Mouse (Mus musculus) cortical plate, adult 2 months (tissue): ENCODE data around the gene Ska3. TPM values are rescaled to one million over a fixed set of nuclear protein-coding genes. Genes with fewer than 3 reads are reported as not detected.
"Not testable (repeated sequence)": the region's sequence is repeated elsewhere in the genome, so short reads cannot be mapped to it uniquely, and the experiment has no call there.

Experiments
- H3K27ac ChIP-seq: fragments of 200-500 bp; 2 replicates; pipeline ENCODE4 v1.5.1; 2012; ENCODE audit warnings: low read length, control low read depth, inconsistent platforms; ENCODE audit not compliant: insufficient read depth
- H3K4me1 ChIP-seq: fragments of 200-500 bp; 2 replicates; pipeline ENCODE4 v1.6.1; 2011; ENCODE audit warnings: low read length; ENCODE audit not compliant: control insufficient read depth, insufficient read depth
- H3K4me3 ChIP-seq: fragments of 200-500 bp; 2 replicates; pipeline ENCODE4 v1.5.1; 2011; ENCODE audit warnings: mild to moderate bottlenecking, low read length, control low read depth; ENCODE audit not compliant: insufficient read depth
- CTCF ChIP-seq: fragments of 200-500 bp; IDR thresholded peaks from 2 replicates; pipeline ENCODE4 v1.5.1; 2011; ENCODE audit warnings: mild to moderate bottlenecking, control low read depth, low read length; ENCODE audit not compliant: insufficient read depth; ENCODE audit errors: extremely low read depth
- POLR2A ChIP-seq: fragments of 200-500 bp; IDR thresholded peaks from 2 replicates; pipeline ENCODE4 v1.6.1; 2011; ENCODE audit warnings: mild to moderate bottlenecking, low read length, control low read depth; ENCODE audit not compliant: insufficient read depth; ENCODE audit errors: extremely low read depth
- polyA plus RNA-seq: library from polyadenylated mRNA; depleted of rRNA; stranded (reverse); fragments of >200 nt; gene quantifications from 2 replicates; pipeline ENCODE4 v1.2.3, GENCODE M21; 2012

Gene Ska3
- polyA plus RNA-seq, 1 experiment, result 0.67 TPM

GRCm38 (mm10) chr14:57848646-57849045, 22.7 kb upstream of the Ska3 start:
- TF ChIP-seq CTCF (no peak), POLR2A (no peak)
- no peaks in the 10 kb centered on the region for H3K4me1 ChIP-seq

GRCm38 (mm10) chr14:57848061-57848460, 22.1 kb upstream of the Ska3 start:
- H3K4me3 ChIP-seq, H3K4me1 ChIP-seq, H3K27ac ChIP-seq: not testable (repeated sequence)

More at GRCm38 (mm10) chr14:57848646-57849045, 22.7 kb upstream of the Ska3 start:
- Histone ChIP-seq H3K4me3 (no peak overlapping the region), H3K27ac (no peak overlapping the region)

GRCm38 (mm10) chr14:57844535-57844934, 18.6 kb upstream of the Ska3 start:
- Histone ChIP-seq H3K27ac (no peak overlapping the region), H3K4me1 (no peaks in the 10 kb centered on the region), H3K4me3 (no peak overlapping the region)
- no peak for TF ChIP-seq POLR2A

- Histone ChIP-seq H3K4me3 (no peak overlapping the region), H3K4me1 (no peaks in the 10 kb centered on the region), H3K27ac (no peak overlapping the region)
- TF ChIP-seq POLR2A (no peak), CTCF (no peak)
Observed at GRCm38 (mm10) chr14:57835157-57835556, 9.2 kb upstream of the Ska3 start.

- no peaks in the 10 kb centered on the region for H3K4me1 ChIP-seq
- no peak overlapping the region for H3K4me3 ChIP-seq
- no peak for TF ChIP-seq CTCF
- no peak for TF ChIP-seq POLR2A
- no peak overlapping the region for H3K27ac ChIP-seq
Observed at GRCm38 (mm10) chr14:57833526-57833925, 7.5 kb upstream of the Ska3 start.

- H3K4me3 ChIP-seq, result peak overlapping the region; percentile 47; the same call in 1 of the 2 replicates
- TF ChIP-seq CTCF (no peak), POLR2A (no peak)
- H3K27ac ChIP-seq, result no peak overlapping the region
- peaks cover 3% of the 10 kb centered on the region; the same call in 1 of the 2 replicates for H3K4me1 ChIP-seq
Observed at GRCm38 (mm10) chr14:57827284-57827683, 1.3 kb upstream of the Ska3 start.

GRCm38 (mm10) chr14:57820839-57821238, 5.1 kb downstream of the Ska3 start:
- Histone ChIP-seq H3K27ac (no peak overlapping the region), H3K4me1 (no peaks in the 10 kb centered on the region), H3K4me3 (no peak overlapping the region)
- TF ChIP-seq CTCF, result no peak
- TF ChIP-seq POLR2A, result no peak

DNA sequence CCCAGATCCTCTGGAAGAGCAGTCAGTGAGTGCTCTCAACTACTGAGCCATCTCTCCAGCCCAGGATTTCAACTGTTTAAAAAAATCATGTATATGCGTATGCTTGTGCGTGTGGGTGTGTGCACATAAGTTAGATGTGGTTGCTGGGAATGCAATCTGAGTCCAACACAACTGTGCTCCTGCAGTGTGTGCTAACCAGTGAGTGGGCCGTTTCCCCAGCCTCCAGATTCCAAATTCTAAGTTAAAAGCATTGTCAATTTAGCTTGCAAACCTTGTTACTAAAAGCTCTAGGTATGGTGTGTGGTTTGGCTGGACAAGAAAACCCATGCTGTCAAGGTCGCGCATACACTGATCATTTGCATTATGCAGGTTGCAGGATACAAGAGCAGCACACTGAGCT, 14.1 kb downstream of the Ska3 start:
- TF ChIP-seq POLR2A, result no peak
- no peak for TF ChIP-seq CTCF
- no peaks in the 10 kb centered on the region for H3K4me1 ChIP-seq
- H3K27ac ChIP-seq, result no peak overlapping the region
- H3K4me3 ChIP-seq, result no peak overlapping the region

- TF ChIP-seq POLR2A, result no peak
- no peaks in the 10 kb centered on the region for H3K4me1 ChIP-seq
- no peak overlapping the region for H3K27ac ChIP-seq
- H3K4me3 ChIP-seq, result no peak overlapping the region
Observed at GRCm38 (mm10) chr14:57810886-57811285, 15.1 kb downstream of the Ska3 start.

- Histone ChIP-seq H3K4me1 (no peaks in the 10 kb centered on the region), H3K27ac (no peak overlapping the region), H3K4me3 (no peak overlapping the region)
- TF ChIP-seq CTCF, result peak; percentile 42; the same call in 1 of the 2 replicates
- TF ChIP-seq POLR2A, result no peak
Observed at GRCm38 (mm10) chr14:57808558-57808957, 17.4 kb downstream of the Ska3 start.

DNA sequence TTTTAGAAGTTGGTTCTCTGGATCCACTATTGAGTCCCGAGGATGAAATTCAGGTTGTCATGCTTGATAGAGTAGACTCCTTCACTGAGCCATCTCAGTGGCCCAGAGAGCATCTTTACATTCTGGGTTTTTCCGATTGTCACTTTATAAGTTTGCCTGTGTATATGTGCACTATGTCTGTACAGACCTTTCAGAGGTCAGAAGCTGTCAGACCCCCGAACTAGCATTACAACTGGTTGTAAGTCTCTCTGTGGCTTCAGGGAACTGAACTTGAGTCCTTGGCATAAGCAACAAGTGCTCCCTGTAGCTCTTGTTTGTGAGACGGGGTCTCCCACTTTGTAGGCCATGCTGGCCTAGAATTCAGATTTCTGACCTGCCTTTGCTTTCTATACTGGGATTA, 22.3 kb downstream of the Ska3 start:
- TF ChIP-seq CTCF, result no peak
- TF ChIP-seq POLR2A, result no peak
- Histone ChIP-seq H3K27ac (no peak overlapping the region), H3K4me1 (peaks cover 6% of the 10 kb centered on the region), H3K4me3 (no peak overlapping the region)
